Mouse (Mus musculus) adrenal gland, adult 10 weeks (tissue): ENCODE data around the gene Kif21b. TPM values are rescaled to one million over a fixed set of nuclear protein-coding genes. Genes with fewer than 3 reads are reported as not detected.

Source experiments
- polyA plus RNA-seq: library from polyadenylated mRNA; stranded (reverse); fragments of 350-450 nt; fragmentation: Illumina TruSeq; extraction: RNeasy Lipid Tissue Mini Kit (QIAGEN cat#74804); gene quantifications from one replicate; pipeline ENCODE4 v1.2.3, GENCODE M21; 2014; ENCODE audit warnings: low read depth, low replicate concordance

Kif21b gene
- polyA plus RNA-seq: 0.23 TPM

DNA sequence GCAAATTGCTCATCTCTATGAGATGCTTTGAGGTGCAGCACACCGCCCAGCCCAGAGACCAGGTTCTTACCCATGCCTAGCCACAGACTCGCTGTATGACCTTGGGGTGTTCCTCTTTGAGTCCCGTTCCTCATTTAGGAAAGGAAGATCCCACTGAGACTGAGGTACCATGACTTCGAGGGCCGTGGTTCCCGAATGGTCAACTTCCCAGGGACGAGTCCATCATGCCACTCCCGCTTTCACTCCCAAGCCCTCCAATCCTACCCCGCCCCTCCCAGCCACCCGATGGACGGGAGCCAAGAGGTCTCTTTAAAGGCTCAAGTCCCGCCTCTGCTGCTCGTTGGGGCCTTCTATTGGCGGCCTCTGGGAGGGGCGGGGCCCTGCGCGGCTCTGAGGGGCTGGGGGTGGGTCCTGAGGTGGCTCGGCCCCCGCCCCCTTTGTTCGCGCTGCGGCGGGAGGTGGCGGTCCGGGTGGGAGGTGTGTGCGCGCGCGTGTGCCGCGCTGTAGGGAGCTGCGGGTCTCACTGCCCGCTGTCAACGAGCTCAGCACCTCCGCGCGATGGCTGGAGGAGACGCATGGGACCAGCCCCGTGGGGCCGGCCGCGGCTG lies at the start of gene Kif21b:
TSS of gene Kif21b (plus strand) at position 439 of the 608 bp plus-strand sequence.

DNA sequence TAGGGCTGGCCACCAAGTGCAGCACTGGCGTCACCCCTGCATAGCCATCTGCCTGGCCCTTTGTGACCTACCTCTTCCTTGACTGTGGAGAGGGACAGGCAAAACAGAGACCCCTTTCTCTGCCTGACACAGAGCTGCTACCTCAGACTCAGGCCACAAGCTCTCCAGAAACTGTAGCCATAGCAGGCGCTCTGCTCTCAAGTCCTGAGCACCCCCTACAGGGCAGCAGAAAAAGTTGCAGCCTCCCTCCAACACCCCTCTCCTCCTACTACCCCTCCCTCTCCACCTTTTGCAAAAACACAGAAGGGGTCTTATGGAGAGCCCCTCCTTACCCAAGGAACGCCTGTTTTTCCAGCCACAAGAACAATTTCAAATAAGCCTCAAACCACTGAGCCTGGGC lies 81.6 kb downstream of the Kif21b start, which contains the start of gene Mroh3:
TSS of gene Mroh3 (minus strand) at position 26 of the 400 bp plus-strand sequence.

Other genes starting within 250 kb of the Kif21b start
- not detected for gene Pkp1, start 212.2 kb upstream of the Kif21b start, polyA plus RNA-seq
- gene Igfn1, start 125.0 kb upstream of the Kif21b start, polyA plus RNA-seq: 0.23 TPM
- gene Tmem9, start 123.2 kb upstream of the Kif21b start, polyA plus RNA-seq: 5.1 TPM
- not detected for gene Ascl5, start 80.6 kb upstream of the Kif21b start, polyA plus RNA-seq
- gene Cacna1s, start 78.6 kb upstream of the Kif21b start, polyA plus RNA-seq: 0.41 TPM
- gene Mroh3, start 81.4 kb downstream of the Kif21b start, polyA plus RNA-seq: not detected
- not detected for gene Inava, start 102.9 kb downstream of the Kif21b start, polyA plus RNA-seq
- not detected for gene Gpr25, start 129.5 kb downstream of the Kif21b start, polyA plus RNA-seq
- 84.3 TPM for gene Camsap2, start 214.7 kb downstream of the Kif21b start, polyA plus RNA-seq